Mouse (Mus musculus): ENCODE results near the gene Olfr317. TPM values are rescaled to one million over a fixed set of nuclear protein-coding genes. Genes with fewer than 3 reads are reported as not detected.

Gene Olfr317
- not detected in 2 replicates for polyA plus RNA-seq (2012)

DNA sequence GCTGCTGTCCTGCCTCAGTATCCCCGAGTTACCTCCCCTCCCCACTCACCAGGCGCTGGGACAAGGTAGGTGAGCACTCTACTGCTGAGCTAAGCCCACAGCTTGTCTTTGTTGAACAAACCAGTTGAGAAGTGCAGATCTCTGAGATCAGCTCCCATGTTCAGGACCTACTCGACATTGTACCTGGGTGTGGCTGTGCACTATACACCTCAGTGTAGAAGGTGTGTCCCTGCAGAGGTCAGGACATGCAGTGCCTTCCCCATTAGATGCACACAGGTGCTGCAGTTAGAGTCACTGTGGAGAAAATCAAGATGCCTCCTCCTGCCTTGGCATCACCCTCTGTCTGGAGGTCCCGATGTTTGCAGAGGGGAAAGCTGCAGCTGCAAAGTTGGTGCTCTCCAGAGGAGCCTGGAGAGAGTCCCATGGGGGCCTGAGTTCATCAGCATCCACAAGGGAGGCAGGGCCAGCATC, at the start of gene Olfr317:
Gene Olfr317 (minus strand): TSS at position 421 of the 471 bp plus-strand sequence.

DNA sequence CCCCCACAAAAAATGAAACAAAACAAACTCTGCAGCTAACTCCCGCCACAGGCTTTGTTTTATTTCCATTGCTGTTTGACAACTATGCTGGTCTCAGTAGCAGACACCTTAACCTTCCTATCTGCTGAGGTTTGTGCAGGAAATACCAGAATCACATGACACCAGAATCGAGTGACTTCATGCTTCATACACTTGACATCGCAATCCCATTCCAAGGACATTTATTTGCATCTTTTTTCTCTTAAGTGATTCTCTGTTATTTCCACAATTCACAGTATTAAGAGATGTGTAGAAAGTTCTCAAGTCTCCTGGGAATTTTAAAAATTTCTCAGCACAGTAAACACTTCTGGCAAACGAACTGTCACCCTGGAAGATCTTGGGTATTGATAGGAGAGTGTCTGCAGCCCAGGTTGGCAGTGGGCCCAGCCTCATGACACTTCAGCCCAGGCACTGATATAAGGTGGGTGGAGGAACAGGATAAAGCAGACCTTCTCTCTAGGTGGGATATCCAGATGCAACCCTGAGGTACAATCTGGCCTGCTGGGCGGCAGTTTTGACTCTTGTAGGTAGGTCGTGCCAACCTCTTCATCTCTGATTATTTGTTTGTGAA, 43.6 kb upstream of the Olfr317 start, which contains the start of gene Olfr314:
Gene Olfr314 (plus strand): TSS at position 473 of the 610 bp plus-strand sequence.

GRCm38 (mm10) chr11:58772888-58773287, 33.9 kb upstream of the Olfr317 start, which contains the start of gene Olfr315:
Olfr315 (plus strand) TSS chr11:58773188.

GRCm38 (mm10) chr11:58752434-58752833, 13.4 kb upstream of the Olfr317 start, which contains the start of gene Olfr316:
Olfr316 (plus strand) TSS chr11:58752734.

GRCm38 (mm10) chr11:58723914-58724313, 15.1 kb downstream of the Olfr317 start, which contains the start of gene Olfr318:
Olfr318 (minus strand) TSS chr11:58724014.

GRCm38 (mm10) chr11:58698862-58699261, 40.1 kb downstream of the Olfr317 start, which contains the start of gene Olfr319:
Olfr319 (plus strand) TSS chr11:58699162.

Other genes starting within 250 kb of the Olfr317 start
- gene Olfr332, start 246.7 kb downstream of the Olfr317 start, polyA plus RNA-seq (2012): not detected in 2 replicates
- gene Olfr331, start 236.6 kb downstream of the Olfr317 start, polyA plus RNA-seq (2012): not detected in 2 replicates
- not detected in 2 replicates for gene Olfr330, start 204.4 kb downstream of the Olfr317 start, polyA plus RNA-seq (2012)
- gene Olfr329-ps, start 192.8 kb downstream of the Olfr317 start, polyA plus RNA-seq (2012): not detected in 2 replicates
- gene Olfr328, start 183.6 kb downstream of the Olfr317 start, polyA plus RNA-seq (2012): not detected in 2 replicates
- not detected in 2 replicates for gene Olfr224, start 168.7 kb downstream of the Olfr317 start, polyA plus RNA-seq (2012)
- gene Olfr325, start 161.5 kb downstream of the Olfr317 start, polyA plus RNA-seq (2012): not detected in 2 replicates
- gene Olfr324, start 144.1 kb downstream of the Olfr317 start, polyA plus RNA-seq (2012): not detected in 2 replicates
- not detected in 2 replicates for gene 2210407C18Rik, start 123.1 kb downstream of the Olfr317 start, polyA plus RNA-seq (2012)
- gene Olfr323, start 108.7 kb downstream of the Olfr317 start, polyA plus RNA-seq (2012): not detected in 2 replicates
- gene Trim58, start 98.7 kb downstream of the Olfr317 start, polyA plus RNA-seq (2012): 5.2 and 7.9 TPM in 2 replicates
- 0.14 TPM in 1 of 2 replicates, not detected in the other for gene Olfr322, start 80.4 kb downstream of the Olfr317 start, polyA plus RNA-seq (2012)
- gene Olfr320, start 58.1 kb downstream of the Olfr317 start, polyA plus RNA-seq (2012): not detected in 2 replicates
- gene Olfr319, start 40.0 kb downstream of the Olfr317 start, polyA plus RNA-seq (2012): not detected in 2 replicates
- gene Olfr318, start 15.2 kb downstream of the Olfr317 start, polyA plus RNA-seq (2012): 0.05 and 0.06 TPM in 2 replicates
- gene Olfr316, start 13.5 kb upstream of the Olfr317 start, polyA plus RNA-seq (2012): not detected in 2 replicates
- not detected in 2 replicates for gene Olfr315, start 34.0 kb upstream of the Olfr317 start, polyA plus RNA-seq (2012)
- gene Olfr314, start 43.7 kb upstream of the Olfr317 start, polyA plus RNA-seq (2012): not detected in 2 replicates
- gene Fam183b, start 62.7 kb upstream of the Olfr317 start, polyA plus RNA-seq (2012): not detected in 2 replicates
- gene Olfr313, start 75.8 kb upstream of the Olfr317 start, polyA plus RNA-seq (2012): not detected in 2 replicates
- 0.12 TPM in 1 of 2 replicates, not detected in the other for gene Olfr312, start 90.0 kb upstream of the Olfr317 start, polyA plus RNA-seq (2012)
- gene Olfr311, start 100.0 kb upstream of the Olfr317 start, polyA plus RNA-seq (2012): not detected in 2 replicates
- 0.03 TPM in 1 of 2 replicates, not detected in the other for gene Gm12258, start 107.9 kb upstream of the Olfr317 start, polyA plus RNA-seq (2012)
- 0.07 and 0.31 TPM in 2 replicates for gene 2810021J22Rik, start 128.0 kb upstream of the Olfr317 start, polyA plus RNA-seq (2012)
- 1.3 and 1.4 TPM in 2 replicates for gene Zfp39, start 165.0 kb upstream of the Olfr317 start, polyA plus RNA-seq (2012)
- 3.1 and 3.4 TPM in 2 replicates for gene Btnl10, start 178.7 kb upstream of the Olfr317 start, polyA plus RNA-seq (2012)
- 297 and 316 TPM in 2 replicates for gene Rnf187, start 199.7 kb upstream of the Olfr317 start, polyA plus RNA-seq (2012)
- 4.6 and 7.4 TPM in 2 replicates for gene Hist3h2ba, start 209.7 kb upstream of the Olfr317 start, polyA plus RNA-seq (2012)
- 33.2 and 37.5 TPM in 2 replicates for gene Hist3h2a, start 215.5 kb upstream of the Olfr317 start, polyA plus RNA-seq (2012)
- gene Trim17, start 215.5 kb upstream of the Olfr317 start, polyA plus RNA-seq (2012): 0.24 and 0.28 TPM in 2 replicates
- gene Trim11, start 238.9 kb upstream of the Olfr317 start, polyA plus RNA-seq (2012): 55.3 and 59.9 TPM in 2 replicates